Mouse (Mus musculus) MEL (cell line): ENCODE results near the gene Rad51d.

ENCODE experiments used
- POLR2A ChIP-seq, 2 experiments: IDR thresholded peaks; 2 replicates each; pipeline ENCODE4 v1.6.1; 2011 to 2012; ENCODE audit warnings: low read length in 2 of 2, mild to moderate bottlenecking in 2 of 2, control low read depth in 1 of 2, improper control_type of control experiment in 1 of 2, low read depth in 1 of 2, moderate library complexity in 1 of 2; ENCODE audit not compliant: control insufficient read depth in 1 of 2, insufficient read depth in 1 of 2, poor library complexity in 1 of 2
- TBP ChIP-seq: IDR thresholded peaks from 2 replicates; pipeline ENCODE4 v1.8.0; 2011; ENCODE audit warnings: low read depth, low read length, improper control_type of control experiment

- TF ChIP-seq TBP (no peak), POLR2A (IDR thresholded peaks at IDR 0.05; ENCODE audit: control insufficient read depth in 1 of 2, insufficient read depth in 1 of 2, low read depth in 1 of 2, low read length in 2 of 2, poor library complexity in 1 of 2) (no peak)
These were observed 7.2 kb downstream of the Rad51d start for GRCm38 (mm10) chr11:82883180-82883579.
